Comparison of ENCODE assay signal across 8 mouse cellular contexts in genomic region chr2:170508821-170509220, GRCm38 (mm10). TPM values are rescaled to one million over a fixed set of nuclear protein-coding genes. Genes with fewer than 3 reads are reported as not detected.
DNase-seq lines count a peak whose midpoint lies in the region; ATAC-seq lines count a peak whose summit lies in the region.

No protein-coding gene starts in this region.

- WGBS in embryonic facial prominence, embryonic 13.5 days, result 1% methylated on average over 12 of the region's 12 CpGs
- 4% methylated on average over 12 of the region's 12 CpGs for WGBS in limb, embryonic 12.5 days
- 4% methylated on average over 12 of the region's 12 CpGs for WGBS in midbrain, embryonic 14.5 days

- H3K9ac ChIP-seq in embryonic facial prominence, embryonic 13.5 days, result peak overlapping the region; percentile 57; the same call in 1 of the 2 replicates
- H3K9ac ChIP-seq in limb, embryonic 12.5 days (replicated peaks), result peak overlapping the region; percentile 40; the same call in 1 of the 2 replicates
- H3K9ac ChIP-seq in midbrain, embryonic 14.5 days (replicated peaks; ENCODE audit: low read length), result no peak overlapping the region; the same call in 1 of the 2 replicates

- no peaks in the 10 kb centered on the region for H3K36me3 ChIP-seq in embryonic facial prominence, embryonic 13.5 days
- H3K36me3 ChIP-seq in limb, embryonic 12.5 days, result no peaks in the 10 kb centered on the region
- H3K36me3 ChIP-seq in midbrain, embryonic 14.5 days (ENCODE audit: control insufficient read depth, insufficient read depth, low read length), result no peaks in the 10 kb centered on the region

- peaks cover 34% of the 10 kb centered on the region for H3K4me1 ChIP-seq in embryonic facial prominence, embryonic 13.5 days
- H3K4me1 ChIP-seq in limb, embryonic 12.5 days (replicated peaks), result peaks cover 28% of the 10 kb centered on the region
- peaks cover 15% of the 10 kb centered on the region for H3K4me1 ChIP-seq in midbrain, embryonic 14.5 days (ENCODE audit: control insufficient read depth, insufficient read depth, low read length)

- DNase-seq in 3134 (ENCODE audit: extremely low read depth, insufficient read length, low spot score), result peak; percentile 56
- DNase-seq in adrenal gland, postnatal 36 days, result peak; percentile 91 to 92
- peak; percentile 92 for DNase-seq in heart, adult 8-10 months (ENCODE audit: low spot score)
- DNase-seq in kidney, adult 8-10 months, result peak; percentile 86 to 96
- DNase-seq in midbrain, embryonic 14.5 days, result peak; percentile 97
- peak; percentile 63 for DNase-seq in spleen, adult 12 weeks (ENCODE audit: low spot score)

- peak overlapping the region; percentile 40 for H3K4me3 ChIP-seq in embryonic facial prominence, embryonic 13.5 days
- peak overlapping the region; percentile 35 for H3K4me3 ChIP-seq in limb, embryonic 12.5 days (replicated peaks)
- peak overlapping the region; percentile 15 for H3K4me3 ChIP-seq in midbrain, embryonic 14.5 days (replicated peaks; ENCODE audit: low read depth, low read length)

- H3K4me2 ChIP-seq in embryonic facial prominence, embryonic 13.5 days, result peak overlapping the region; percentile 69
- H3K4me2 ChIP-seq in limb, embryonic 12.5 days, result peak overlapping the region; percentile 65
- peak overlapping the region; percentile 50 for H3K4me2 ChIP-seq in midbrain, embryonic 14.5 days (ENCODE audit: low read length)

- H3K27me3 ChIP-seq in embryonic facial prominence, embryonic 13.5 days, result no peaks in the 10 kb centered on the region
- H3K27me3 ChIP-seq in limb, embryonic 12.5 days, result peaks cover 6% of the 10 kb centered on the region
- no peaks in the 10 kb centered on the region for H3K27me3 ChIP-seq in midbrain, embryonic 14.5 days (ENCODE audit: control insufficient read depth, insufficient read depth, low read length)

- no peaks in the 10 kb centered on the region for H3K9me3 ChIP-seq in embryonic facial prominence, embryonic 13.5 days
- H3K9me3 ChIP-seq in limb, embryonic 12.5 days, result no peaks in the 10 kb centered on the region
- no peaks in the 10 kb centered on the region for H3K9me3 ChIP-seq in midbrain, embryonic 14.5 days (ENCODE audit: control insufficient read depth, low read length)

- ATAC-seq in embryonic facial prominence, embryonic 13.5 days (ENCODE audit: insufficient number of reproducible peaks, insufficient read depth, low FRiP score, low TSS enrichment, low read depth), result no peak
- ATAC-seq in limb, embryonic 12.5 days (ENCODE audit: insufficient number of reproducible peaks, insufficient read depth, low FRiP score, low TSS enrichment, low read depth), result no peak
- ATAC-seq in midbrain, embryonic 14.5 days (ENCODE audit: low FRiP score, low TSS enrichment), result no peak

- H3K27ac ChIP-seq in embryonic facial prominence, embryonic 13.5 days, result no peak overlapping the region
- no peak overlapping the region for H3K27ac ChIP-seq in limb, embryonic 12.5 days
- no peak overlapping the region for H3K27ac ChIP-seq in midbrain, embryonic 14.5 days (replicated peaks; ENCODE audit: low read depth, low read length)

RNA-seq across cellular contexts. Expression of gene Cyp24a1, which starts 11.9 kb away (rescaled TPM):
- total RNA-seq in adrenal gland, postnatal 36 days (2021), result not detected
- polyA plus RNA-seq in embryonic facial prominence, embryonic 13.5 days (2015; fragmentation: Nextera tagmentation; extraction: Ambion mirVana), result not detected in 2 replicates
- total RNA-seq in heart, adult 8-10 months (2022), result not detected
- not detected in 2 replicates for polyA plus RNA-seq in limb, embryonic 12.5 days (2016; fragmentation: Nextera tagmentation; extraction: Ambion mirVana)
- polyA plus RNA-seq in midbrain, embryonic 14.5 days (2014; fragmentation: Nextera tagmentation; extraction: Ambion mirVana), result 0.09 and 0.22 TPM in 2 replicates

RNA-seq across cellular contexts. Expression of gene Pfdn4, which starts 12.6 kb away (rescaled TPM):
- 10 to 100 TPM; 19.6 to 23.9 TPM for total RNA-seq in adrenal gland, postnatal 36 days (2021)
- polyA plus RNA-seq in embryonic facial prominence, embryonic 13.5 days (2015; fragmentation: Nextera tagmentation; extraction: Ambion mirVana), result 90.0 and 93.0 TPM in 2 replicates
- total RNA-seq in heart, adult 8-10 months (2022), result 10 to 100 TPM in 2 of 4 experiments, 1 to 10 TPM in 2; 9.4 to 12.6 (median 10.9) TPM
- 109 and 118 TPM in 2 replicates for polyA plus RNA-seq in limb, embryonic 12.5 days (2016; fragmentation: Nextera tagmentation; extraction: Ambion mirVana)
- polyA plus RNA-seq in midbrain, embryonic 14.5 days (2014; fragmentation: Nextera tagmentation; extraction: Ambion mirVana), result 142 and 163 TPM in 2 replicates
